Comparison of ENCODE assay signal across 8 mouse cellular contexts in the genomic region with DNA sequence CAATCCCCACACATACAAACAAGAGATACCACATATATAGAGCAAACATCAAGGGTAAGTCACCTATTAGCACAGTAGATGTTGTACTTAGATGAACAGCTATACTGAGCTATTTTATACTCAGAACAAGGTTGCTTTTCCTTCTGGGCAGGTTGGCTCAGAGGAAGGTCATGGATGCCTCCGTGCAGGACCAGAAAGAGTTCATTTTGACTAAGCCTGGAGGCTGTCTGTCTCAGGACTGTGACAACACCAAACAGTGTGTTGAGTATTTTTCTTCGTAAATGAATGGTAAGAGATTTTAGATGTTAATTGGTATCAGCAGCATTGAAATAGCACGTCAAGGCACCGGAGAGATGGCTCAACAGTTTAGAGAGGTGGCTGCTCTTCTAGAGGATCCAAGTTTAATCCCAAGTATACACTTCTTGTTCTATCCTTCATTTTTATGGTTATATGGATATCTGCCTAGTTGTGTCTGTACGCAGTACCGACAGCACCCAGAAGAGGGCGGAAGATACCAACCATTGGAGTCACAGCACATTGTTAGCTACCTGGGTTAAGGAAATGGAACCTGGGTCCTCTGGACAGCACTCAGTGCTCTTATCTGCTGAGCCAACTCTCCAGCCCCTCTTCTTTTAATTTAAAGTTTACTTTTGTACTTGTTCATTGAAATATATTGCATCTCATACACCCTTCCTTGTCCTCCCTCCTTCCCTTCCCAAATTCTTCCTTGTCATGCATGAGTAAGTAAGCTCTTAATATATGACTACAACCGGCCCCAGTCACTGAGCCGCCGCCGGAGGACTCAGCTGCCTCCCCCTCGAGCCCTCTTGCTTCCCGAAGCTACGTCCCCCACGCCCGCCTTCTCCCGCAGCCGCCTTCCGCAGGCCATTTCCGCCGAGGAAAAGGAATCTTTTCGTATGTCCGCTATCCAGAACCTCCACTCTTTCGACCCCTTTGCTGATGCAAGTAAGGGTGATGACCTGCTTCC. TPM values are rescaled to one million over a fixed set of nuclear protein-coding genes. Genes with fewer than 3 reads are reported as not detected.
DNase-seq lines count a peak whose midpoint lies in the region; ATAC-seq lines count a peak whose summit lies in the region.

No protein-coding gene starts in this region.

- no peaks in the 10 kb centered on the region for H3K27me3 ChIP-seq in intestine, embryonic 14.5 days (replicated peaks; ENCODE audit: control insufficient read depth, insufficient read depth, low read length)

- H3K4me1 ChIP-seq in intestine, embryonic 14.5 days (replicated peaks; ENCODE audit: control insufficient read depth, insufficient read depth, low read length): no peaks in the 10 kb centered on the region

- peak overlapping the region; percentile 34; the same call in 1 of the 2 replicates for H3K9ac ChIP-seq in intestine, embryonic 14.5 days (ENCODE audit: low read length)

- H3K4me3 ChIP-seq in intestine, embryonic 14.5 days (ENCODE audit: low read depth, low read length): peak overlapping the region; percentile 33

- no peaks in the 10 kb centered on the region for H3K36me3 ChIP-seq in intestine, embryonic 14.5 days (ENCODE audit: control insufficient read depth, insufficient read depth, low read length)

- intact Hi-C loops in gastrocnemius, postnatal 36 days (cut with DNase I): loop anchor here (10.0 kb wide), 1 partner anchor 216 kb away; no protein-coding TSS in a partner anchor
- intact Hi-C loops in left cerebral cortex, postnatal 10 days (cut with DNase I): no loop called here

- DNase-seq in adipocyte (ENCODE audit: low spot score): peak; percentile 83
- peak; percentile 90 for DNase-seq in embryo, embryonic 10 days (ENCODE audit: low spot score)
- peak; percentile 57 to 69 for DNase-seq in gastrocnemius, postnatal 36 days
- peak; percentile 98 for DNase-seq in intestine, embryonic 14.5 days (ENCODE audit: low spot score)
- DNase-seq in left cerebral cortex, postnatal 10 days (ENCODE audit: extremely low spot score in 1 of 2, low spot score in 2 of 2): peak; percentile 80 to 86
- DNase-seq in right cerebral cortex, postnatal 14 days: peak; percentile 89
- peak; percentile 81 to 82 for DNase-seq in urinary bladder, postnatal 36 days (ENCODE audit: low spot score in 2 of 2)

- ATAC-seq in intestine, embryonic 14.5 days (replicated peaks; ENCODE audit: low FRiP score, low TSS enrichment, low read depth): peak; percentile 80; the same call in 1 of the 2 replicates
- ATAC-seq in megakaryocyte progenitor cell, adult 5-6 weeks (replicated peaks; ENCODE audit: poor library complexity): peak; percentile 100

- peak overlapping the region; percentile 59 for H3K4me2 ChIP-seq in intestine, embryonic 14.5 days (ENCODE audit: low read length)

- 0 out of 2 replicates have a peak overlapping the region, but pooled peaks have one; percentile 33 for H3K27ac ChIP-seq in intestine, embryonic 14.5 days (ENCODE audit: low read depth)

- no peaks in the 10 kb centered on the region for H3K9me3 ChIP-seq in intestine, embryonic 14.5 days (ENCODE audit: control insufficient read depth, low read length)

- WGBS in intestine, embryonic 14.5 days: 12% methylated on average over 24 of the region's 24 CpGs

RNA-seq across cellular contexts. Expression of a gene that starts 57.7 kb away (rescaled TPM):
- total RNA-seq in gastrocnemius, postnatal 36 days (2021): under 1 TPM; 0.38 to 0.39 TPM
- 4.2 and 4.3 TPM in 2 replicates for polyA plus RNA-seq in intestine, embryonic 14.5 days (2014; fragmentation: Nextera tagmentation; extraction: Ambion mirVana)
- 10 to 100 TPM; 21.9 to 22.4 TPM for total RNA-seq in left cerebral cortex, postnatal 10 days (2021)
- total RNA-seq in megakaryocyte progenitor cell, adult 5-6 weeks (2015): 5.8 and 10.9 TPM in 2 replicates
- total RNA-seq in megakaryocyte progenitor cell, adult 5-6 weeks (2017): 1.7 and 8.2 TPM in 2 replicates

Comparison
In these comparisons a context has a peak if more than half of its experiments do, and no peak if none do; other contexts are left out.
1. Peak in every context shown above with its lines: DNase-seq, ATAC-seq, H3K4me3 ChIP-seq and H3K27ac ChIP-seq.